Mouse (Mus musculus) large intestine, adult 2 months (tissue): Measurements from ENCODE around the gene Rtn4rl1. TPM values are rescaled to one million over a fixed set of nuclear protein-coding genes. Genes with fewer than 3 reads are reported as not detected.

ENCODE experiments used
- DNase-seq: peaks from one replicate; pipeline ENCODE4 v3.0.0-alpha.2; 2012; ENCODE audit warnings: low read depth, low spot score
- WGBS: fragments of 180-500 bp; shearing (Covaris S2); methylation state at CpG from one replicate; pipeline ENCODE4 v1.1.7; 2018; 5-methylcytosine and 5-hydroxymethylcytosine counted together
- polyA plus RNA-seq: library from polyadenylated mRNA; depleted of rRNA; stranded (reverse); fragments of >200 nt; gene quantifications from 2 replicates; pipeline ENCODE4 v1.2.3, GENCODE M21; 2012; rRNA removed

The Rtn4rl1 gene
- polyA plus RNA-seq, 1 experiment = 4.1 TPM

GRCm38 (mm10) chr11:75313834-75314233 is 120.3 kb downstream of the Rtn4rl1 start:
- no peak for DNase-seq
- WGBS = 89% methylated on average over 8 of the region's 8 CpGs

Other genes starting within 250 kb of the Rtn4rl1 start
- gene Hic1, start 24.3 kb upstream of the Rtn4rl1 start, polyA plus RNA-seq = 13.2 and 15.0 TPM in 2 replicates
- gene Ovca2, start 14.9 kb upstream of the Rtn4rl1 start, polyA plus RNA-seq = 23.8 and 34.4 TPM in 2 replicates
- gene Dph1, start 2.5 kb upstream of the Rtn4rl1 start, polyA plus RNA-seq = 24.8 and 29.7 TPM in 2 replicates
- 16.4 and 18.6 TPM in 2 replicates for gene Rpa1, start 154.5 kb downstream of the Rtn4rl1 start, polyA plus RNA-seq
- gene Smyd4, start 154.7 kb downstream of the Rtn4rl1 start, polyA plus RNA-seq = 1.6 and 2.4 TPM in 2 replicates
- gene Serpinf1, start 228.9 kb downstream of the Rtn4rl1 start, polyA plus RNA-seq = 12.0 and 12.7 TPM in 2 replicates
- gene Serpinf2, start 245.8 kb downstream of the Rtn4rl1 start, polyA plus RNA-seq = 2.8 and 3.8 TPM in 2 replicates